Mouse (Mus musculus): ENCODE data around the gene Lpo.

The Lpo gene

GRCm38 (mm10) chr11:87757001-87757954 is 70.8 kb downstream of the Lpo start:
- DNase-seq = peak; percentile 93
